Mouse (Mus musculus) CH12.LX (cell line): Measurements from ENCODE around the gene Abca5. TPM values are rescaled to one million over a fixed set of nuclear protein-coding genes. Genes with fewer than 3 reads are reported as not detected.

Experiments used
- DNase-seq: peaks from one replicate; pipeline ENCODE4 v3.0.0-alpha.2; 2013; ENCODE audit errors: extremely low read depth
- H3K27ac ChIP-seq: 2 replicates; pipeline ENCODE4 v1.5.1; 2012; ENCODE audit warnings: low read depth, mild to moderate bottlenecking, control low read depth, moderate library complexity; ENCODE audit not compliant: insufficient read depth
- H3K27me3 ChIP-seq: replicated peaks from 2 replicates; pipeline ENCODE3; 2012; ENCODE audit warnings: inconsistent platforms
- H3K36me3 ChIP-seq, 2 experiments: replicated peaks in 1 of 2; 2 replicates each; pipeline versions ENCODE3 to v1.6.1; 2012; ENCODE audit warnings: inconsistent platforms in 1 of 2, low read length in 1 of 2, mild to moderate bottlenecking in 1 of 2, mixed read lengths in 1 of 2, moderate library complexity in 1 of 2; ENCODE audit not compliant: control insufficient read depth in 1 of 2, insufficient read depth in 1 of 2
- H3K4me1 ChIP-seq, 2 experiments: 2 replicates each; pipeline ENCODE4 v1.6.1; 2012; ENCODE audit warnings: inconsistent platforms in 1 of 2, moderate library complexity in 1 of 2; ENCODE audit not compliant: insufficient read depth in 2 of 2, control insufficient read depth in 1 of 2
- H3K4me2 ChIP-seq: 2 replicates; pipeline ENCODE4 v1.6.1; 2012; ENCODE audit warnings: low read depth, mild to moderate bottlenecking, control low read depth; ENCODE audit not compliant: poor library complexity, insufficient read depth, severe bottlenecking
- H3K4me3 ChIP-seq, 3 experiments: fragments of 150-350 bp in 1 of 3; sonication (generic) in 1 of 3; replicated peaks in 1 of 3; 2 replicates each; pipeline versions ENCODE3 to v1.5.1; 2011 to 2012; ENCODE audit warnings: low read depth in 2 of 3, low read length in 2 of 3, mild to moderate bottlenecking in 2 of 3, moderate library complexity in 2 of 3, control low read depth in 1 of 3, improper control_type of control experiment in 1 of 3, inconsistent platforms in 1 of 3, mixed read lengths in 1 of 3; ENCODE audit not compliant: poor library complexity in 1 of 3
- H3K79me2 ChIP-seq: replicated peaks from 2 replicates; pipeline ENCODE4 v1.6.1; 2012; ENCODE audit warnings: mild to moderate bottlenecking, moderate library complexity; ENCODE audit not compliant: control insufficient read depth, poor library complexity, insufficient read depth, severe bottlenecking; ENCODE audit errors: extremely low read depth
- H3K9ac ChIP-seq: 2 replicates; pipeline ENCODE4 v1.6.1; 2012; ENCODE audit warnings: low read depth, mild to moderate bottlenecking, control low read depth, moderate library complexity; ENCODE audit not compliant: insufficient read depth
- H3K9me3 ChIP-seq: replicated peaks from 2 replicates; pipeline ENCODE3; 2012; ENCODE audit warnings: low read length, inconsistent platforms, mixed read lengths
- CHD1 ChIP-seq: IDR thresholded peaks from 2 replicates; pipeline ENCODE4 v1.6.1; 2012; ENCODE audit warnings: low read depth, low read length, improper control_type of control experiment, inconsistent platforms
- CTCF ChIP-seq, 2 experiments: IDR thresholded peaks in 1 of 2; conservative IDR thresholded peaks in 1 of 2; 2 replicates each; pipeline ENCODE4 v1.5.1; 2011 to 2012; ENCODE audit warnings: low read depth in 2 of 2, low read length in 2 of 2, improper control_type of control experiment in 1 of 2, inconsistent platforms in 1 of 2, mild to moderate bottlenecking in 1 of 2, moderate library complexity in 1 of 2
- E2F4 ChIP-seq: IDR thresholded peaks from 2 replicates; pipeline ENCODE4 v1.6.1; 2011; ENCODE audit warnings: low read depth, low read length, improper control_type of control experiment; ENCODE audit not compliant: insufficient replicate concordance
- EP300 ChIP-seq: IDR thresholded peaks from 2 replicates; pipeline ENCODE4 v1.6.1; 2011; ENCODE audit warnings: low read length, improper control_type of control experiment
- ETS1 ChIP-seq: conservative IDR thresholded peaks from 2 replicates; pipeline ENCODE4 v1.6.1; 2012; ENCODE audit warnings: low read depth, mild to moderate bottlenecking, inconsistent platforms, low read length, improper control_type of control experiment, moderate library complexity
- GABPA ChIP-seq: IDR thresholded peaks from 2 replicates; pipeline ENCODE4 v1.6.1; 2012; ENCODE audit warnings: low read depth, low read length, improper control_type of control experiment, inconsistent platforms; ENCODE audit not compliant: insufficient replicate concordance
- HCFC1 ChIP-seq: IDR thresholded peaks from 2 replicates; pipeline ENCODE4 v1.6.1; 2012; ENCODE audit warnings: low read depth, mild to moderate bottlenecking, inconsistent platforms, low read length, improper control_type of control experiment
- JUN ChIP-seq: IDR thresholded peaks from 2 replicates; pipeline ENCODE4 v1.6.1; 2011; ENCODE audit warnings: low read depth, mild to moderate bottlenecking, low read length, improper control_type of control experiment, moderate library complexity; ENCODE audit not compliant: insufficient read depth
- JUND ChIP-seq: conservative IDR thresholded peaks from 2 replicates; pipeline ENCODE4 v1.6.1; 2011; ENCODE audit warnings: low read depth, low read length, improper control_type of control experiment
- KAT2A ChIP-seq: IDR thresholded peaks from 2 replicates; pipeline ENCODE4 v1.6.1; 2012; ENCODE audit warnings: low read length, improper control_type of control experiment, inconsistent platforms; ENCODE audit not compliant: insufficient replicate concordance
- MAFK ChIP-seq: IDR thresholded peaks from 2 replicates; pipeline ENCODE4 v1.6.1; 2011; ENCODE audit warnings: low read length, improper control_type of control experiment; ENCODE audit not compliant: insufficient replicate concordance
- MEF2A ChIP-seq: IDR thresholded peaks from 2 replicates; pipeline ENCODE4 v1.6.1; 2014; ENCODE audit warnings: low read depth, mild to moderate bottlenecking, inconsistent platforms, low read length, improper control_type of control experiment, borderline replicate concordance
- NELFE ChIP-seq: IDR thresholded peaks from 2 replicates; pipeline ENCODE4 v1.6.1; 2011; ENCODE audit warnings: low read depth, low read length, improper control_type of control experiment
- NRF1 ChIP-seq: IDR thresholded peaks from 2 replicates; pipeline ENCODE4 v1.6.1; 2014; ENCODE audit warnings: low read depth, mild to moderate bottlenecking, inconsistent platforms, low read length, improper control_type of control experiment, moderate library complexity
- PAX5 ChIP-seq: IDR thresholded peaks from 2 replicates; pipeline ENCODE4 v1.6.1; 2012; ENCODE audit warnings: low read length, inconsistent platforms, mixed read lengths
- POLR2AphosphoS2 ChIP-seq: IDR thresholded peaks from 2 replicates; pipeline ENCODE4 v1.6.1; 2011; ENCODE audit warnings: low read depth, low read length, improper control_type of control experiment
- RAD21 ChIP-seq: IDR thresholded peaks from 2 replicates; pipeline ENCODE4 v1.6.1; 2011; ENCODE audit warnings: low read depth, mild to moderate bottlenecking, low read length, improper control_type of control experiment, moderate library complexity
- SMC3 ChIP-seq: IDR thresholded peaks from 2 replicates; pipeline ENCODE4 v1.6.1; 2011; ENCODE audit warnings: low read depth, low read length, improper control_type of control experiment
- USF2 ChIP-seq: conservative IDR thresholded peaks from 2 replicates; pipeline ENCODE4 v1.6.1; 2011; ENCODE audit warnings: low read depth, low read length, improper control_type of control experiment
- ZKSCAN1 ChIP-seq: IDR thresholded peaks from 2 replicates; pipeline ENCODE4 v1.6.1; 2012; ENCODE audit warnings: low read depth, inconsistent platforms, low read length, improper control_type of control experiment, borderline replicate concordance
- ZMIZ1 ChIP-seq: IDR thresholded peaks from 2 replicates; pipeline ENCODE4 v1.6.1; 2012; ENCODE audit warnings: low read depth, mild to moderate bottlenecking, inconsistent platforms, low read length, improper control_type of control experiment
- dilution Hi-C: fragments of 300-500 bp; cut with MboI; formaldehyde crosslinking; loops from 2 replicates; pipeline ENCODE4 v1.14.3; 2020; ENCODE audit warnings: low sequenced_read_pairs; ENCODE audit not compliant: extremely low pct_unique_long_range_greater_than_20kb, extremely low pct_ligation_motif_present
- in situ Hi-C: fragments of 300-500 bp; cut with MboI; formaldehyde crosslinking; loops from 3 replicates; pipeline ENCODE4 v1.14.3; 2019; ENCODE audit warnings: low sequenced_read_pairs, low pct_ligation_motif_present, low pct_unique_long_range_greater_than_20kb, mixed read lengths
- polyA plus RNA-seq: library from polyadenylated mRNA; unstranded; fragments of >175 nt; gene quantifications from 2 replicates; pipeline ENCODE4 v1.2.1, GENCODE M21; 2012; ENCODE audit warnings: low read depth; ENCODE audit not compliant: insufficient read length
- total RNA-seq, 2 experiments: library from RNA; depleted of rRNA; stranded (reverse); fragments of 300-350 nt in 1 of 2; fragments of >200 nt in 1 of 2; gene quantifications; 2 replicates each; pipeline ENCODE4 v1.2.3; 2012 to 2014

The Abca5 gene
- total and polyA plus RNA-seq, 3 experiments, result 5.0 to 6.2 (median 6.2) TPM

DNA sequence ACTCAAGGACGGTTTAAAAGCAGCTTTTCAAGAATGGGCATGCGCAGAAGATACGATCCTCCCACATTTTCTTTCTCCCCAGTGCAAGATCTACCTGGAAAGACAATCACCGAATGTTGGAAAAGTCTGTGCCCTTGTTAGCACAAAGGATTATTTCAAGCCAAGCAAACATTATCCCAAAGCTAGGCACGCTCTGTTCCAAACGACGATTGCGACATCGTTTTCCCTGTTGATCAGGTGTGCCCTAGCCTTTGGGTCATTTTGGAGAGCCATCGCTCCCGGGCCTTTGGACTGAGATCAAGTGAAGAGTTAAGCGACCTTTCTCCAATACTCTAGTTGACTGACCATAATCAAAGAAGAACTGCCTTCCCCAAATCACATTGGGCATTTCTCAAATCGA, 30.1 kb upstream of the Abca5 start:
- DNase-seq, result no peak
- no peak overlapping the region for H3K27ac ChIP-seq
- TF ChIP-seq POLR2AphosphoS2 (no peak), GABPA (no peak), SMC3 (no peak), E2F4 (no peak), MEF2A (no peak), USF2 (no peak), JUND (no peak), KAT2A (no peak), EP300 (no peak), ZKSCAN1 (no peak), NELFE (no peak), ZMIZ1 (no peak), HCFC1 (no peak), CHD1 (no peak), RAD21 (no peak), JUN (no peak), MAFK (no peak), NRF1 (no peak), PAX5 (no peak)
- dilution Hi-C loops, result no loop called here
- no peaks in the 10 kb centered on the region for H3K27me3 ChIP-seq
- H3K4me3 ChIP-seq, result no peak overlapping the region
- no peaks in the 10 kb centered on the region for H3K79me2 ChIP-seq
- H3K9me3 ChIP-seq, result no peaks in the 10 kb centered on the region
- no peak overlapping the region for H3K4me2 ChIP-seq
- H3K36me3 ChIP-seq, result no peaks in the 10 kb centered on the region
- no peak overlapping the region for H3K9ac ChIP-seq
- in situ Hi-C loops, result loop anchor here (5.0 to 25.0 kb wide), 3 partner anchors 67 to 695 kb away; partner anchors contain the start of gene Kcnj2
- H3K4me1 ChIP-seq, result peaks cover 2 to 29% of the 10 kb centered on the region in 2 experiments; a peak in 3 of 4 replicates

DNA sequence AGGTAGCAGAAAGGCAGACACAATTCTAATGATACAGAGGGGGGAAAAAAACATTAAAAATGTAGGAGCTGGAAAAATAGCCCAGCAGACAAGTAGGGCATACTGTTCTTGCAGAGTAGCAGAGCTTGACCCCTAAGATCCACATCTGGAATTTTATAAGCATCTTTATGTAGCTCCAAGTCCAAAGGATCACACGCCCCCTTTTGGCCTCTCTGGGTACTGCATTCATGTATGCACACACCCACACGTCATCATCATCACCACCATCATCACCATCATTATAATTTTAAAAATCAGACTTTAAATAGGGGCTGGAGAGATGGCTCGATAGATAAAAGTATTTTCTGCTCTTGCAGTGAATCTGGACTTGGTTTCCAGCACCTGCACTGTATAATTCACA, 29.4 kb upstream of the Abca5 start:
- H3K27ac ChIP-seq, result no peak overlapping the region
- no peak for TF ChIP-seq MEF2A
- TF ChIP-seq CHD1, result no peak
- TF ChIP-seq ETS1, result no peak
- peak; percentile 47 to 78 for TF ChIP-seq CTCF (conservative IDR thresholded peaks at IDR 0.05 in 1 of 2, IDR thresholded peaks at IDR 0.05 in 1 of 2; ENCODE audit: low read depth in 2 of 2, low read length in 2 of 2)
- H3K79me2 ChIP-seq, result no peaks in the 10 kb centered on the region
- no peak overlapping the region for H3K4me2 ChIP-seq
- DNase-seq, result peak; percentile 21
- no peaks in the 10 kb centered on the region for H3K9me3 ChIP-seq
- dilution Hi-C loops, result no loop called here
- H3K36me3 ChIP-seq, result no peaks in the 10 kb centered on the region
- peaks cover 2 to 29% of the 10 kb centered on the region in 2 experiments; a peak in 3 of 4 replicates for H3K4me1 ChIP-seq
- H3K9ac ChIP-seq, result no peak overlapping the region
- H3K27me3 ChIP-seq, result no peaks in the 10 kb centered on the region
- no peak overlapping the region for H3K4me3 ChIP-seq
- in situ Hi-C loops, result loop anchor here (5.0 to 25.0 kb wide), 3 partner anchors 68 to 695 kb away; partner anchors contain the start of gene Kcnj2
